Mouse (Mus musculus) thymus, adult 2 months (tissue): ENCODE data around the gene Pllp.

ENCODE experiments used
- CTCF ChIP-seq: fragments of 200-500 bp; IDR thresholded peaks from 2 replicates; pipeline ENCODE4 v1.5.1; 2012; ENCODE audit warnings: mild to moderate bottlenecking, control low read depth, low read length, moderate library complexity, borderline replicate concordance; ENCODE audit not compliant: control insufficient read depth, poor library complexity, insufficient read depth; ENCODE audit errors: extremely low read depth
- POLR2A ChIP-seq: fragments of 200-500 bp; IDR thresholded peaks from 2 replicates; pipeline ENCODE4 v1.6.1; 2012; ENCODE audit warnings: mild to moderate bottlenecking, low read length, control low read depth, moderate library complexity; ENCODE audit not compliant: control insufficient read depth, poor library complexity, insufficient read depth; ENCODE audit errors: extremely low read depth

DNA sequence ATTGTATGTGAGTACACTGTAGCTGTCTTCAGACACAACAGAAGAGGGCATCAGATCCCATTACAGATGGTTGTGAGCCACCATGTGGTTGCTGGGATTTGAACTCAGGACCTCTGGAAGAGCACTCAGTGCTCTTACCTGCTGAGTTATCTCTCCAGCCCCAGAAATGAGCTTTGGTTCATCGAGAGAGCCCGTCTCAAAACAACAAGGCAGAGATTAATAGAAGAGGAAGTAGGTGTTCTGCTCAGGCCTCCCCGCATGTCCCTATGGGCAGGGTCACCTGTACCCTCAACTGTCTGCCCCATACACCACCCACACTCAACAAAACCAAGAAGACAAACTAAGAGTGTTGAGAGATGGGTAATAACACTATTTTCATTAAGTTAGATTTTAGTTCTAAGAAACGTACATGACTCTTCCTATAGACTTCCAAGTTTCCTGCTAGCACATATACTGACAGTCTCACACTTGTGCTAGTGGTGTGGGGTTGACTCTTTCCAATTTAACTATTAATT lies 4.4 kb upstream of the Pllp start:
- TF ChIP-seq CTCF (no peak), POLR2A (no peak)
